14 mouse cellular contexts compared by ENCODE assay signal in the genomic region with DNA sequence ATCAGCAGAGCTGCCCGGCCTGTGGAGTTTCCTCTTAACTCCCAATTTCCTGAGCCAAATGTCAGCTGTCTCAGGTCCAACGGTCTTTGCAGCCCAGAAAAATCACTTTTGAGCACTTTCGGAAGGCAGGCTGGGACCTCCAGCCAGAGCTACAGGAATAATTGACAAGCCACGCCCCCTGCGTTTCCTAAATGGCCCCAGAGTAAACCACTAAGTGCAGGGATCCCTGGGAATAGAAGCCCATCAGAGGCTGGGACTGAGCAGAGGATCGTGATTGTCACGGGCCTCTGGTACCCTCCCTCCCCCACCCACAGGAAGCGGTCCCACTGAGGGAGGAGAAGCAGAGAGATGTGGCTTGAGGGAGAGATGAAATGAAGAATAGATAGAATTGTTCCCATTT. TPM values are rescaled to one million over a fixed set of nuclear protein-coding genes. Genes with fewer than 3 reads are reported as not detected.
DNase-seq lines count a peak whose midpoint lies in the region; ATAC-seq and TF ChIP-seq lines count a peak whose summit lies in the region.
"Had no signal": no experiment of that assay in that cellular context is flagged by ENCODE, and none has a peak within 500 bp of the region (broad histone marks: within the 10 kb centered on the region; RNA-seq: fewer than 3 reads in every experiment).

No protein-coding gene starts in this region.

- no peak overlapping the region for H3K27ac ChIP-seq in heart, embryonic 16.5 days (ENCODE audit: low read length)
- H3K27ac ChIP-seq in kidney, embryonic 15.5 days, result peak overlapping the region; percentile 51
- H3K27ac ChIP-seq: layer of hippocampus, adult 2 months; midbrain, embryonic 15.5 days; neural tube, embryonic 15.5 days had no signal

- no peak for TF ChIP-seq POLR2A in brain, embryonic 14.5 days (IDR thresholded peaks at IDR 0.05; ENCODE audit: borderline replicate concordance, extremely low read depth, insufficient read depth, insufficient read length, poor library complexity, severe bottlenecking)

- H3K9me3 ChIP-seq in heart, embryonic 16.5 days (replicated peaks; ENCODE audit: control insufficient read depth, low read length), result 0 out of 2 replicates have a peak, but pooled peaks cover 2% of the 10 kb centered on the region
- no peaks in the 10 kb centered on the region for H3K9me3 ChIP-seq in kidney, embryonic 15.5 days (replicated peaks)
- H3K9me3 ChIP-seq: midbrain, embryonic 15.5 days; neural tube, embryonic 15.5 days had no signal

- 0 out of 2 replicates have a peak, but pooled peaks cover 10% of the 10 kb centered on the region for H3K4me1 ChIP-seq in heart, embryonic 16.5 days (ENCODE audit: control insufficient read depth, insufficient read depth, low read length)
- peaks cover 34% of the 10 kb centered on the region for H3K4me1 ChIP-seq in kidney, embryonic 15.5 days
- H3K4me1 ChIP-seq: midbrain, embryonic 15.5 days had no signal

- ATAC-seq in heart, embryonic 16.5 days (replicated peaks; ENCODE audit: extremely low read depth, insufficient read depth, low FRiP score), result peak; percentile 47; the same call in 1 of the 2 replicates
- ATAC-seq in kidney, embryonic 15.5 days (replicated peaks; ENCODE audit: low FRiP score), result no peak
- ATAC-seq: liver, postnatal 0 days; midbrain, embryonic 15.5 days had no signal

- DNase-seq in heart, postnatal 25 days (ENCODE audit: low spot score), result no peak
- DNase-seq in 416B (ENCODE audit: low read depth), result peak; percentile 74
- peak; percentile 48 for DNase-seq in brain, embryonic 14.5 days (ENCODE audit: low read depth)
- DNase-seq in layer of hippocampus, adult 9-11 months, result no peak
- no peak for DNase-seq in cerebellum, adult 9-10 months
- DNase-seq: cerebellum, postnatal 10 days; left cerebral cortex, postnatal 4 days; liver, postnatal 0 days; thymus, postnatal 4 days had no signal

- H3K27me3 ChIP-seq in heart, embryonic 16.5 days (ENCODE audit: control insufficient read depth, insufficient read depth, low read length), result no peaks in the 10 kb centered on the region
- peaks cover 30% of the 10 kb centered on the region; the same call in 1 of the 2 replicates for H3K27me3 ChIP-seq in kidney, embryonic 15.5 days
- H3K27me3 ChIP-seq: midbrain, embryonic 15.5 days had no signal

- H3K4me3 ChIP-seq in heart, embryonic 16.5 days (ENCODE audit: low read length), result no peak overlapping the region
- no peak overlapping the region for H3K4me3 ChIP-seq in kidney, embryonic 15.5 days (replicated peaks)
- H3K4me3 ChIP-seq: layer of hippocampus, adult 2 months; midbrain, embryonic 15.5 days; neural tube, embryonic 15.5 days had no signal

- no peaks in the 10 kb centered on the region for H3K36me3 ChIP-seq in heart, embryonic 16.5 days (ENCODE audit: control insufficient read depth, insufficient read depth)
- H3K36me3 ChIP-seq in kidney, embryonic 15.5 days, result no peaks in the 10 kb centered on the region
- H3K36me3 ChIP-seq: midbrain, embryonic 15.5 days; neural tube, embryonic 15.5 days had no signal

- H3K4me2 ChIP-seq in heart, embryonic 16.5 days (ENCODE audit: low read depth, low read length), result no peak overlapping the region
- H3K4me2 ChIP-seq in kidney, embryonic 15.5 days, result no peak overlapping the region
- H3K4me2 ChIP-seq: midbrain, embryonic 15.5 days; neural tube, embryonic 15.5 days had no signal

- no peak for TF ChIP-seq CTCF in brain, embryonic 14.5 days (IDR thresholded peaks at IDR 0.05; ENCODE audit: borderline replicate concordance, extremely low read depth, insufficient read depth, insufficient read length)

- WGBS in heart, embryonic 16.5 days, result 15% methylated on average over 8 of the region's 8 CpGs
- 10% methylated on average over 8 of the region's 8 CpGs for WGBS in kidney, embryonic 15.5 days

- no peak overlapping the region for H3K9ac ChIP-seq in heart, embryonic 16.5 days (ENCODE audit: low read length)
- H3K9ac ChIP-seq in kidney, embryonic 15.5 days, result no peak overlapping the region
- H3K9ac ChIP-seq: liver, postnatal 0 days; midbrain, embryonic 15.5 days; neural tube, embryonic 15.5 days had no signal

- intact Hi-C loops in heart, postnatal 25 days (cut with DNase I), result no loop called here

RNA-seq across cellular contexts. Expression of a gene that starts 31.7 kb away (rescaled TPM):
- 9.7 and 10.7 TPM in 2 replicates for polyA plus RNA-seq in heart, embryonic 16.5 days (2015; fragmentation: Nextera tagmentation; extraction: Ambion mirVana)
- total RNA-seq in heart, postnatal 25 days (2021), result 1 to 10 TPM; 2.4 TPM
- 35.8 and 37.8 TPM in 2 replicates for polyA plus RNA-seq in brain, embryonic 14.5 days (2012; rRNA removed)
- 7.7 and 12.6 TPM in 2 replicates for polyA plus RNA-seq in kidney, embryonic 15.5 days (2015; fragmentation: Nextera tagmentation; extraction: Ambion mirVana)

Comparison
In these comparisons a context has a peak if more than half of its experiments do, and no peak if none do; other contexts are left out.
1. DNase-seq: peak in 416B (single experiment) and brain, embryonic 14.5 days (single experiment); none in heart, postnatal 25 days (single experiment), layer of hippocampus, adult 9-11 months (single experiment) and cerebellum, adult 9-10 months (single experiment).